Mouse (Mus musculus): ENCODE data around the gene Abi1. TPM values are rescaled to one million over a fixed set of nuclear protein-coding genes. Genes with fewer than 3 reads are reported as not detected.
A peak's percentile ranks its signal among the peaks of the same experiment; 100 is the strongest.
"Not testable (repeated sequence)": the region's sequence is repeated elsewhere in the genome, so short reads cannot be mapped to it uniquely, and the experiment has no call there.

The Abi1 gene
- polyA plus RNA-seq, 1 experiment = 28.0 TPM

DNA sequence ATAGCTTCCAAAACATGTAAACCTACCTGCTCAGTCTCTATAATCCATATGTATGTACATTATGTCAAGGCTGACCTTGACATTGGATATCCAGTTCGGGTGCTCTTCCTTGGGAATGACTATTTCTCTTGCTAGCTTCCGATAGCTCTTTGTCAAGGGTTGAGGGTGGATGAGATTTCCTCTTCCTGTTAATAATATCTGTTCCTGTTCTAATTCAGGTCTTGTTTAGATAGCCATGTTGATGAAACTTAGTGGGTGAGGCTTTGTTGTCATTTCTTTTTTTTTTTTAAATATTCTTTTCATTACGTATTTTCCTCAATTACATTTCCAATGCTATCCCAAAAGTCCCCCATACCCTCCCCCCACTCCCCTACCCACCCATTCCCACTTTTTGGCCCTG, 2.1 kb upstream of the Abi1 start:
- Histone ChIP-seq H3K27me3 (ENCODE audit: control insufficient read depth, insufficient read depth, insufficient read length) (no peaks in the 10 kb centered on the region), H3K4me3 (no peak overlapping the region), H3K36me3 (ENCODE audit: control insufficient read depth, insufficient read depth) (no peaks in the 10 kb centered on the region), H3K4me2 (ENCODE audit: low read depth) (no peak overlapping the region), H3K79me2 (ENCODE audit: control insufficient read depth, insufficient read depth) (peaks cover 23% of the 10 kb centered on the region), H3ac (ENCODE audit: control insufficient read depth, insufficient read length) (no peak overlapping the region)
- TF ChIP-seq SRF (IDR thresholded peaks at IDR 0.05; ENCODE audit: control insufficient read depth, insufficient read length, low read depth) (no peak), TCF3 (IDR thresholded peaks at IDR 0.05; ENCODE audit: insufficient read length, low read depth) (no peak), E2F4 (IDR thresholded peaks at IDR 0.05; ENCODE audit: insufficient read depth) (no peak), USF1 (IDR thresholded peaks at IDR 0.05; ENCODE audit: low read depth) (no peak), MYOG (IDR thresholded peaks at IDR 0.05; ENCODE audit: control insufficient read depth in 1 of 3, insufficient read depth in 1 of 3, insufficient read length in 2 of 3, low read depth in 2 of 3) (no peak), CEBPB (IDR thresholded peaks at IDR 0.05; ENCODE audit: insufficient read depth, poor library complexity, severe bottlenecking) (no peak), POLR2AphosphoS2 (IDR thresholded peaks at IDR 0.05; ENCODE audit: insufficient read length, low read depth) (no peak), TCF12 (IDR thresholded peaks at IDR 0.05; ENCODE audit: insufficient read depth, poor library complexity, severe bottlenecking) (no peak), MYOD1 (IDR thresholded peaks at IDR 0.05; ENCODE audit: control insufficient read depth in 1 of 3, insufficient read length in 2 of 3, low read depth in 2 of 3) (no peak)

DNA sequence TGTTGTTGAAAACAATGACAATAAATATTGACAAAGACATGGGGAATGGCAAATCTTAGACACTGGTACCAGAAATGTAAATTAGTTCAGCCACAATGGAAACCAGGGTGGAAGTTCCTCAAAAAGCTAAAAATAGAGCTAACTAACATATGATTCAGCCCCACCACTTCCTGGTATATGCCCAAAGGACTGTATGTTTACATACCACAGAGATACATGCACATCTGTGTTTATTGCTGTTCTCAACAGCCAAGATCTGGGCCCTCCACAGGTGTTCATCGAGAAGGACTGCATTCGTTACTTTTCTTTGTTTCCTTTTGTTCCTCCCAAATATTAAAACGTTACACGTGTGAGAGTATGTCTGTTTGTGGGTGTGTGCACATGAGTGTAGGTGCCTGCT, 1.4 kb upstream of the Abi1 start:
- Histone ChIP-seq H3K4me3 (no peak overlapping the region), H3K4me2 (ENCODE audit: low read depth) (no peak overlapping the region), H3ac (ENCODE audit: control insufficient read depth, insufficient read length) (no peak overlapping the region), H3K36me3 (ENCODE audit: control insufficient read depth, insufficient read depth) (no peaks in the 10 kb centered on the region), H3K27me3 (ENCODE audit: control insufficient read depth, insufficient read depth, insufficient read length) (no peaks in the 10 kb centered on the region), H3K79me2 (ENCODE audit: control insufficient read depth, insufficient read depth) (peaks cover 30% of the 10 kb centered on the region)
- no peak for TF ChIP-seq MAX (IDR thresholded peaks at IDR 0.05; ENCODE audit: low read depth)
- TF ChIP-seq E2F4 (IDR thresholded peaks at IDR 0.05; ENCODE audit: insufficient read depth) = no peak
- TF ChIP-seq POLR2AphosphoS2 (IDR thresholded peaks at IDR 0.05; ENCODE audit: insufficient read length, low read depth) = no peak
- TF ChIP-seq MYOG (IDR thresholded peaks at IDR 0.05; ENCODE audit: control insufficient read depth in 1 of 3, insufficient read depth in 1 of 3, insufficient read length in 2 of 3, low read depth in 2 of 3) = no peak
- TF ChIP-seq POLR2A (IDR thresholded peaks at IDR 0.05; ENCODE audit: insufficient read length, low read depth) = no peak
- TF ChIP-seq REST (IDR thresholded peaks at IDR 0.05; ENCODE audit: insufficient read depth, insufficient read length) = no peak
- no peak for TF ChIP-seq SRF (IDR thresholded peaks at IDR 0.05; ENCODE audit: control insufficient read depth, insufficient read length, low read depth)
- no peak for TF ChIP-seq TCF12 (IDR thresholded peaks at IDR 0.05; ENCODE audit: insufficient read depth, poor library complexity, severe bottlenecking)
- TF ChIP-seq USF1 (IDR thresholded peaks at IDR 0.05; ENCODE audit: low read depth) = no peak

DNA sequence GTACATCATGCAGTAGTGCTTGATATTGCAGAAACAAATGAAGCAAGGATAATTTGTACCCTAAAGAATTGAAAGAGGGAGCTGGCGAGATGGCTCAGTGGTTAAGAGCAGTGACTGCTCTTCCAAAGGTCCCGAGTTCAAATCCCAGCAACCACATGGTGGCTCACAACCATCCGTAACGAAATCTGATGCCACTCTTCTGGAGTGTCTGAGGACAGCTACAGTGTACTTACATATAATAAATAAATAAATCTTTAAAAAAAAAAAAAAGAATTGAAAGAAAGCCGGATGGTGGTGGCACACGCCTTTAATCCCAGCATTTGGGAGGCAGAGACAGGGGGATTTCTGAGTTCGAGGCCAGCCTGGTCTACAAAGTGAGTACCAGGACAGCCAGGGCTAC, 649 bp upstream of the Abi1 start:
- H3K4me3 ChIP-seq = peak overlapping the region; percentile 95

DNA sequence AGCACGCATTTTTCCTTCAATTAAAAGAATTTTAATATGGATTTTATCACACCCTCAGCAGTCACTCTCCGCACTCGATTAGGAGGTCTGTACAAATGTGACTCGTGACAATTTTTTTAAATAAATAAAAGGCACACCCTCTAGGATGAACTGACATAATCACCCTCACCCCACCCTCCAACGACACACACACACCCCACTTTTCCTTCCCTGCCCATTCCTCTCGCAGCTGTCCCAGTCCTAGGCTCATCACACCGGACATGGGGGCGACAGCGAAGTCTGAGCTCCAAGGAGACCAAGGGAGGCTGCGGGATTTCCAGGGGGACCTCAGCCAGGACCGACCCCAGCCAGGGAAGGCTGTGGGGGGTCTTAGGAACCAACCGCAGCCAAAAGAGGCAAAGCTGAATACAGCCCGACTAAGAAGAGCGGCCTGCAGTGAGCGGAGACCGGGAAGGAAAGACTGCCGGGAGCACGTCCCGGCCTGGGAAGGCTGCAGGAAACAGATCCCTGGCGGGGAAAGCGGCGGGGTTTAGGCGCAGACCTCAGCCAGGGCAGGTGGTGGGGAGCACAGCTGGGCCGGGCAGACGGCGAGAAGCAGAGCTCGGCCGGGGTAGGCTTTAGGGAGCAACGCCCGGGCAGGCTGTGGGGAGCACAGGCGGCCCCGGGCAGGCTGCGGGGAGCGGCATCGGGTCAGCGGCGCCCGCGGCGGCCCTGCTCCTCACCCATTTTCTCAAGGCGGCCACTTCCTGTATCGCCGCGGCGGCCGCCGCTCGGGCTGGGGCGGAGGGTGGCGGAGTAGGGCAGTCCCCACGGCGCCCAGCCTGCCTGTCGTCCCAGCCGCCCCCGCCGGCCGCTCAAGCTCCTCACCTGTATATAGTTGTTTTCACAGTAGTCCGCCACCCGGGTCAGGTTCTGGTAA, 700 bp downstream of the Abi1 start:
- Histone ChIP-seq H3K27me3 (ENCODE audit: control insufficient read depth, insufficient read depth, insufficient read length) (no peaks in the 10 kb centered on the region), H3K79me2 (ENCODE audit: control insufficient read depth, insufficient read depth) (peaks cover 50% of the 10 kb centered on the region), H3K36me3 (ENCODE audit: control insufficient read depth, insufficient read depth) (no peaks in the 10 kb centered on the region), H3K4me2 (ENCODE audit: low read depth) (peak overlapping the region; percentile 82), H3ac (ENCODE audit: control insufficient read depth, insufficient read length) (peak overlapping the region; percentile 80), H3K4me3 (peak overlapping the region; percentile 95)
- TF ChIP-seq POLR2AphosphoS2 (IDR thresholded peaks at IDR 0.05; ENCODE audit: insufficient read length, low read depth) = no peak
- TF ChIP-seq SRF (IDR thresholded peaks at IDR 0.05; ENCODE audit: control insufficient read depth, insufficient read length, low read depth) = no peak
- TF ChIP-seq MYOG (IDR thresholded peaks at IDR 0.05; ENCODE audit: control insufficient read depth in 1 of 3, insufficient read depth in 1 of 3, insufficient read length in 2 of 3, low read depth in 2 of 3) = peak; percentile 37 to 65 (median 61)
- TF ChIP-seq USF1 (IDR thresholded peaks at IDR 0.05; ENCODE audit: low read depth) = no peak
- TF ChIP-seq TCF3 (IDR thresholded peaks at IDR 0.05; ENCODE audit: insufficient read length, low read depth) = no peak
- TF ChIP-seq REST (IDR thresholded peaks at IDR 0.05; ENCODE audit: insufficient read depth, insufficient read length) = no peak
- no peak for TF ChIP-seq CEBPB (IDR thresholded peaks at IDR 0.05; ENCODE audit: insufficient read depth, poor library complexity, severe bottlenecking)
- peak; percentile 47 for TF ChIP-seq POLR2A (IDR thresholded peaks at IDR 0.05; ENCODE audit: insufficient read length, low read depth)
- no peak for TF ChIP-seq E2F4 (IDR thresholded peaks at IDR 0.05; ENCODE audit: insufficient read depth)
- TF ChIP-seq TCF12 (IDR thresholded peaks at IDR 0.05; ENCODE audit: insufficient read depth, poor library complexity, severe bottlenecking) = no peak
- TF ChIP-seq MYOD1 (IDR thresholded peaks at IDR 0.05; ENCODE audit: control insufficient read depth in 1 of 3, insufficient read length in 2 of 3, low read depth in 2 of 3) = peak; percentile 15 to 75 (median 46)
- no peak for TF ChIP-seq MAX (IDR thresholded peaks at IDR 0.05; ENCODE audit: low read depth)

More for the DNA sequence above, 649 bp upstream of the Abi1 start:
- H3K27me3 ChIP-seq (ENCODE audit: control insufficient read depth, insufficient read depth, insufficient read length); H3ac ChIP-seq (ENCODE audit: control insufficient read depth, insufficient read length); H3K36me3 ChIP-seq (ENCODE audit: control insufficient read depth, insufficient read depth): not testable (repeated sequence)
- peaks cover 38% of the 10 kb centered on the region for H3K79me2 ChIP-seq (ENCODE audit: control insufficient read depth, insufficient read depth)
- H3K4me2 ChIP-seq (ENCODE audit: low read depth) = peak overlapping the region; percentile 34

DNA sequence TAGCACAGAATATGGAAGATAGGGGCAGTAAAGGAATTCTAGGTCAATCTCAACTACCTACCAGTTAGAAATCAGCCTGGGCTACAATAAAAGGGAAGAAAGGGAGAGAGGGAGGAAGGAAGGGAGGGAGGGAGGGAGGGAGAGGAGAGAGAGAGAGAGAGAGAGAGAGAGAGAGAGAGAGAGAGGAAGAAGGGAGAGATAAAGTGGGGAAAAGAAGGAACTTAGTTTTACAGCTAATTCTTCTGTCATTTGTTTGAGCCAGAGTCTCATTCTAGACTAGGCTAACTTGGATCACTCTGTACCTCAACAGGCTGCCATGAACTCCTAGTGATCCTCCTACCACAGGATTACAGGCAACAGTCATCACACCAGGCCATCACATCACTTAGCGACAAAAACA, 4.6 kb downstream of the Abi1 start:
- H3K4me2 ChIP-seq (ENCODE audit: low read depth) = peak overlapping the region; percentile 53
- no peak overlapping the region for H3ac ChIP-seq (ENCODE audit: control insufficient read depth, insufficient read length)
- H3K4me3 ChIP-seq = no peak overlapping the region
- no peak for TF ChIP-seq TCF12 (IDR thresholded peaks at IDR 0.05; ENCODE audit: insufficient read depth, poor library complexity, severe bottlenecking)
- no peak for TF ChIP-seq REST (IDR thresholded peaks at IDR 0.05; ENCODE audit: insufficient read depth, insufficient read length)
- no peak for TF ChIP-seq SRF (IDR thresholded peaks at IDR 0.05; ENCODE audit: control insufficient read depth, insufficient read length, low read depth)
- TF ChIP-seq TCF3 (IDR thresholded peaks at IDR 0.05; ENCODE audit: insufficient read length, low read depth) = no peak
- TF ChIP-seq E2F4 (IDR thresholded peaks at IDR 0.05; ENCODE audit: insufficient read depth) = no peak
- no peak for TF ChIP-seq MAX (IDR thresholded peaks at IDR 0.05; ENCODE audit: low read depth)
- TF ChIP-seq MYOD1 (IDR thresholded peaks at IDR 0.05; ENCODE audit: control insufficient read depth in 1 of 3, insufficient read length in 2 of 3, low read depth in 2 of 3) = no peak
- no peak for TF ChIP-seq USF1 (IDR thresholded peaks at IDR 0.05; ENCODE audit: low read depth)
- no peak for TF ChIP-seq MYOG (IDR thresholded peaks at IDR 0.05; ENCODE audit: control insufficient read depth in 1 of 3, insufficient read depth in 1 of 3, insufficient read length in 2 of 3, low read depth in 2 of 3)
- no peak for TF ChIP-seq POLR2A (IDR thresholded peaks at IDR 0.05; ENCODE audit: insufficient read length, low read depth)
- TF ChIP-seq POLR2AphosphoS2 (IDR thresholded peaks at IDR 0.05; ENCODE audit: insufficient read length, low read depth) = no peak
- TF ChIP-seq CEBPB (IDR thresholded peaks at IDR 0.05; ENCODE audit: insufficient read depth, poor library complexity, severe bottlenecking) = no peak
- H3K27me3 ChIP-seq (ENCODE audit: control insufficient read depth, insufficient read depth, insufficient read length) = no peaks in the 10 kb centered on the region
- H3K79me2 ChIP-seq (ENCODE audit: control insufficient read depth, insufficient read depth) = peaks cover 88% of the 10 kb centered on the region
- H3K36me3 ChIP-seq (ENCODE audit: control insufficient read depth, insufficient read depth) = no peaks in the 10 kb centered on the region
